Mouse (Mus musculus) limb, embryonic 12.5 days (tissue): ENCODE measurements around the gene Dcdc2a. TPM values are rescaled to one million over a fixed set of nuclear protein-coding genes. Genes with fewer than 3 reads are reported as not detected.

Experiments
- ATAC-seq: fragments of 200-750 bp; cut with Nextera tagmentation; 2 replicates; pipeline ENCODE4 v1.8.0; 2017; ENCODE audit warnings: low read depth, moderate TSS enrichment; ENCODE audit not compliant: insufficient number of reproducible peaks, insufficient read depth, low FRiP score, low TSS enrichment
- H3K27ac ChIP-seq: fragments of 300-500 bp; sonication (generic); 2 replicates; pipeline ENCODE4 v1.5.1; 2016; ENCODE audit warnings: mild to moderate bottlenecking, moderate library complexity
- H3K27me3 ChIP-seq: fragments of 300-500 bp; sonication (generic); 2 replicates; pipeline ENCODE4 v1.6.1; 2016; ENCODE audit warnings: mild to moderate bottlenecking, moderate library complexity
- H3K36me3 ChIP-seq: fragments of 300-500 bp; sonication (generic); 2 replicates; pipeline ENCODE4 v1.6.1; 2016; ENCODE audit warnings: mild to moderate bottlenecking, moderate library complexity
- H3K4me1 ChIP-seq: fragments of 300-500 bp; sonication (generic); replicated peaks from 2 replicates; pipeline ENCODE4 v1.6.1; 2016
- H3K4me2 ChIP-seq: fragments of 300-500 bp; sonication (generic); 2 replicates; pipeline ENCODE4 v1.6.1; 2016; ENCODE audit warnings: mild to moderate bottlenecking, moderate library complexity
- H3K4me3 ChIP-seq: fragments of 300-500 bp; sonication (generic); replicated peaks from 2 replicates; pipeline ENCODE4 v1.5.1; 2016; ENCODE audit warnings: mild to moderate bottlenecking
- H3K9ac ChIP-seq: fragments of 300-500 bp; sonication (generic); replicated peaks from 2 replicates; pipeline ENCODE4 v1.6.1; 2016; ENCODE audit warnings: mild to moderate bottlenecking, moderate library complexity
- H3K9me3 ChIP-seq: fragments of 300-500 bp; sonication (generic); 2 replicates; pipeline ENCODE4 v1.6.1; 2016; ENCODE audit warnings: mild to moderate bottlenecking, moderate library complexity
- WGBS: fragments of 180-500 bp; shearing (Covaris S2); methylation state at CpG from one replicate; pipeline ENCODE4 v1.1.7; 2016; 5-methylcytosine and 5-hydroxymethylcytosine counted together
- polyA plus RNA-seq: library from polyadenylated mRNA; unstranded; fragments of >200 nt; fragmentation: Nextera tagmentation; extraction: Ambion mirVana; gene quantifications from 2 replicates; pipeline ENCODE4 v1.2.1, GENCODE M21; 2016

Dcdc2a gene
- polyA plus RNA-seq, 1 experiment from 2014 or later: 2.1 TPM

GRCm38 (mm10) chr13:25220186-25220787, 164.5 kb downstream of the Dcdc2a start:
- no peak overlapping the region for H3K4me3 ChIP-seq
- no peaks in the 10 kb centered on the region for H3K9me3 ChIP-seq
- H3K4me2 ChIP-seq: no peak overlapping the region
- H3K27me3 ChIP-seq: no peaks in the 10 kb centered on the region
- H3K4me1 ChIP-seq: no peaks in the 10 kb centered on the region
- no peaks in the 10 kb centered on the region for H3K36me3 ChIP-seq
- no peak overlapping the region for H3K27ac ChIP-seq
- ATAC-seq: no peak
- 25% methylated on average over 5 of the region's 5 CpGs for WGBS
- no peak overlapping the region for H3K9ac ChIP-seq

GRCm38 (mm10) chr13:25251893-25252292, 196.1 kb downstream of the Dcdc2a start:
- WGBS: 88% methylated on average over 1 of the region's 1 CpGs
- H3K27me3 ChIP-seq: no peaks in the 10 kb centered on the region
- no peak for ATAC-seq
- H3K27ac ChIP-seq: no peak overlapping the region
- H3K4me3 ChIP-seq: no peak overlapping the region
- no peak overlapping the region for H3K9ac ChIP-seq
- H3K4me1 ChIP-seq: no peaks in the 10 kb centered on the region; the same call in 1 of the 2 replicates
- H3K36me3 ChIP-seq: no peaks in the 10 kb centered on the region
- H3K4me2 ChIP-seq: no peak overlapping the region
- H3K9me3 ChIP-seq: no peaks in the 10 kb centered on the region

- Histone ChIP-seq H3K9ac (no peak overlapping the region), H3K27ac (no peak overlapping the region), H3K4me1 (no peaks in the 10 kb centered on the region; the same call in 1 of the 2 replicates), H3K4me2 (no peak overlapping the region), H3K9me3 (no peaks in the 10 kb centered on the region), H3K36me3 (no peaks in the 10 kb centered on the region), H3K4me3 (no peak overlapping the region), H3K27me3 (no peaks in the 10 kb centered on the region)
- 71% methylated on average over 9 of the region's 9 CpGs for WGBS
- peak; percentile 42; the same call in 1 of the 2 replicates for ATAC-seq
Observed at GRCm38 (mm10) chr13:25254478-25255263, 198.9 kb downstream of the Dcdc2a start.

GRCm38 (mm10) chr13:25257608-25258007, 201.8 kb downstream of the Dcdc2a start:
- no peaks in the 10 kb centered on the region for H3K9me3 ChIP-seq
- H3K4me3 ChIP-seq: no peak overlapping the region
- H3K36me3 ChIP-seq: no peaks in the 10 kb centered on the region
- H3K4me2 ChIP-seq: no peak overlapping the region
- ATAC-seq: no peak
- H3K9ac ChIP-seq: no peak overlapping the region
- WGBS: 87% methylated on average over 6 of the region's 6 CpGs
- H3K4me1 ChIP-seq: peaks cover 9% of the 10 kb centered on the region; the same call in 1 of the 2 replicates
- no peak overlapping the region for H3K27ac ChIP-seq
- H3K27me3 ChIP-seq: no peaks in the 10 kb centered on the region

Other genes with a start within 250 kb of the Dcdc2a start
- gene Acot13, start 224.5 kb upstream of the Dcdc2a start, polyA plus RNA-seq: 63.1 and 70.4 TPM in 2 replicates
- 74.3 and 77.2 TPM in 2 replicates for gene Tdp2, start 224.3 kb upstream of the Dcdc2a start, polyA plus RNA-seq
- 0.23 and 0.29 TPM in 2 replicates for gene D130043K22Rik, start 210.9 kb upstream of the Dcdc2a start, polyA plus RNA-seq
- gene Aldh5a1, start 118.3 kb upstream of the Dcdc2a start, polyA plus RNA-seq: 6.0 and 6.8 TPM in 2 replicates
- 0.40 and 0.70 TPM in 2 replicates for gene Gpld1, start 112.9 kb upstream of the Dcdc2a start, polyA plus RNA-seq
- 18.4 and 20.8 TPM in 2 replicates for gene Mrs2, start 35.6 kb upstream of the Dcdc2a start, polyA plus RNA-seq
- gene Nrsn1, start 214.5 kb downstream of the Dcdc2a start, polyA plus RNA-seq: 0.77 and 1.1 TPM in 2 replicates